Mouse (Mus musculus): ENCODE results near the gene Git2. TPM values are rescaled to one million over a fixed set of nuclear protein-coding genes. Genes with fewer than 3 reads are reported as not detected.
A peak's percentile ranks its signal among the peaks of the same experiment; 100 is the strongest.

The Git2 gene
- polyA plus RNA-seq, 1 experiment from 2014 or later = 36.7 TPM

GRCm38 (mm10) chr5:114807468-114807867 lies 32.2 kb upstream of the Git2 start:
- H3K36me3 ChIP-seq = peaks cover 38% of the 10 kb centered on the region
- H3K27ac ChIP-seq = peak overlapping the region; percentile 21; the same call in 1 of the 2 replicates
- H3K9me3 ChIP-seq = no peaks in the 10 kb centered on the region
- 38% methylated on average over 8 of the region's 8 CpGs for WGBS
- ATAC-seq (ENCODE audit: insufficient read depth, low FRiP score, low read depth) = no peak
- no peak overlapping the region for H3K9ac ChIP-seq
- 0 out of 2 replicates have a peak, but pooled peaks cover 3% of the 10 kb centered on the region for H3K4me1 ChIP-seq
- no peaks in the 10 kb centered on the region for H3K27me3 ChIP-seq (replicated peaks)
- H3K4me2 ChIP-seq = no peak overlapping the region
- H3K4me3 ChIP-seq (replicated peaks) = no peak overlapping the region

GRCm38 (mm10) chr5:114807063-114807462 lies 31.7 kb upstream of the Git2 start:
- Histone ChIP-seq H3K4me1 (0 out of 2 replicates have a peak, but pooled peaks cover 3% of the 10 kb centered on the region), H3K4me3 (replicated peaks) (no peak overlapping the region), H3K4me2 (no peak overlapping the region), H3K9ac (no peak overlapping the region), H3K27me3 (replicated peaks) (no peaks in the 10 kb centered on the region), H3K36me3 (peaks cover 40% of the 10 kb centered on the region), H3K9me3 (no peaks in the 10 kb centered on the region), H3K27ac (peak overlapping the region; percentile 21; the same call in 1 of the 2 replicates)
- no peak for ATAC-seq (ENCODE audit: insufficient read depth, low FRiP score, low read depth)
- 51% methylated on average over 9 of the region's 9 CpGs for WGBS

GRCm38 (mm10) chr5:114806636-114807035 lies 31.3 kb upstream of the Git2 start:
- Histone ChIP-seq H3K27me3 (replicated peaks) (no peaks in the 10 kb centered on the region), H3K9me3 (no peaks in the 10 kb centered on the region), H3K9ac (no peak overlapping the region), H3K4me3 (replicated peaks) (no peak overlapping the region), H3K4me1 (0 out of 2 replicates have a peak, but pooled peaks cover 3% of the 10 kb centered on the region), H3K27ac (peak overlapping the region; percentile 21; the same call in 1 of the 2 replicates), H3K4me2 (no peak overlapping the region), H3K36me3 (peaks cover 42% of the 10 kb centered on the region)
- 77% methylated on average over 8 of the region's 8 CpGs for WGBS
- ATAC-seq (ENCODE audit: insufficient read depth, low FRiP score, low read depth) = no peak

GRCm38 (mm10) chr5:114805436-114806350 lies 30.4 kb upstream of the Git2 start:
- no peak for ATAC-seq (ENCODE audit: insufficient read depth, low FRiP score, low read depth)
- no peaks in the 10 kb centered on the region for H3K27me3 ChIP-seq (replicated peaks)
- H3K9ac ChIP-seq = no peak overlapping the region
- no peak overlapping the region for H3K4me2 ChIP-seq
- 70% methylated on average over 15 of the region's 15 CpGs for WGBS
- H3K27ac ChIP-seq = peak overlapping the region; percentile 37; the same call in 1 of the 2 replicates
- H3K36me3 ChIP-seq = peaks cover 42% of the 10 kb centered on the region
- 0 out of 2 replicates have a peak, but pooled peaks cover 3% of the 10 kb centered on the region for H3K4me1 ChIP-seq
- no peak overlapping the region for H3K4me3 ChIP-seq (replicated peaks)
- H3K9me3 ChIP-seq = no peaks in the 10 kb centered on the region

- no peaks in the 10 kb centered on the region for H3K9me3 ChIP-seq
- WGBS = 55% methylated on average over 3 of the region's 3 CpGs
- H3K4me2 ChIP-seq = no peak overlapping the region
- peaks cover 42% of the 10 kb centered on the region for H3K36me3 ChIP-seq
- ATAC-seq (ENCODE audit: insufficient read depth, low FRiP score, low read depth) = no peak
- H3K4me1 ChIP-seq = 0 out of 2 replicates have a peak, but pooled peaks cover 3% of the 10 kb centered on the region
- no peak overlapping the region for H3K27ac ChIP-seq
- H3K27me3 ChIP-seq (replicated peaks) = no peaks in the 10 kb centered on the region
- no peak overlapping the region for H3K9ac ChIP-seq
- no peak overlapping the region for H3K4me3 ChIP-seq (replicated peaks)
These were observed 29.6 kb upstream of the Git2 start for GRCm38 (mm10) chr5:114804958-114805357.

- H3K36me3 ChIP-seq = peaks cover 47% of the 10 kb centered on the region
- no peak overlapping the region for H3K4me2 ChIP-seq
- WGBS = 87% methylated on average over 13 of the region's 13 CpGs
- no peak overlapping the region for H3K4me3 ChIP-seq (replicated peaks)
- H3K9ac ChIP-seq = no peak overlapping the region
- no peak overlapping the region for H3K27ac ChIP-seq
- 0 out of 2 replicates have a peak, but pooled peaks cover 3% of the 10 kb centered on the region for H3K4me1 ChIP-seq
- no peaks in the 10 kb centered on the region for H3K9me3 ChIP-seq
- no peak for ATAC-seq (ENCODE audit: insufficient read depth, low FRiP score, low read depth)
- H3K27me3 ChIP-seq (replicated peaks) = no peaks in the 10 kb centered on the region
These were observed 29.0 kb upstream of the Git2 start for GRCm38 (mm10) chr5:114804335-114804734.

GRCm38 (mm10) chr5:114803231-114803630 lies 27.9 kb upstream of the Git2 start:
- peaks cover 39% of the 10 kb centered on the region for H3K36me3 ChIP-seq
- no peaks in the 10 kb centered on the region for H3K9me3 ChIP-seq
- H3K27ac ChIP-seq = no peak overlapping the region
- WGBS = 86% methylated on average over 13 of the region's 13 CpGs
- H3K4me3 ChIP-seq (replicated peaks) = no peak overlapping the region
- H3K9ac ChIP-seq = no peak overlapping the region
- H3K27me3 ChIP-seq (replicated peaks) = no peaks in the 10 kb centered on the region
- 0 out of 2 replicates have a peak, but pooled peaks cover 3% of the 10 kb centered on the region for H3K4me1 ChIP-seq
- H3K4me2 ChIP-seq = no peak overlapping the region
- no peak for ATAC-seq (ENCODE audit: insufficient read depth, low FRiP score, low read depth)

GRCm38 (mm10) chr5:114801841-114802240 lies 26.5 kb upstream of the Git2 start:
- no peak for ATAC-seq (ENCODE audit: insufficient read depth, low FRiP score, low read depth)
- Histone ChIP-seq H3K36me3 (peaks cover 37% of the 10 kb centered on the region), H3K4me1 (no peaks in the 10 kb centered on the region), H3K4me2 (no peak overlapping the region), H3K4me3 (replicated peaks) (no peak overlapping the region), H3K9me3 (no peaks in the 10 kb centered on the region), H3K27ac (no peak overlapping the region), H3K27me3 (replicated peaks) (no peaks in the 10 kb centered on the region), H3K9ac (no peak overlapping the region)
- 89% methylated on average over 6 of the region's 6 CpGs for WGBS

- 21% methylated on average over 8 of the region's 8 CpGs for WGBS
- peaks cover 32% of the 10 kb centered on the region for H3K36me3 ChIP-seq
- no peak overlapping the region for H3K27ac ChIP-seq
- no peak; the same call in 1 of the 2 replicates for ATAC-seq (ENCODE audit: insufficient read depth, low FRiP score, low read depth)
- no peak overlapping the region for H3K4me2 ChIP-seq
- H3K9ac ChIP-seq = no peak overlapping the region
- no peak overlapping the region for H3K4me3 ChIP-seq (replicated peaks)
- no peaks in the 10 kb centered on the region for H3K27me3 ChIP-seq (replicated peaks)
- peaks cover 6% of the 10 kb centered on the region; the same call in 1 of the 2 replicates for H3K4me1 ChIP-seq
- H3K9me3 ChIP-seq = no peaks in the 10 kb centered on the region
These were observed 25.7 kb upstream of the Git2 start for GRCm38 (mm10) chr5:114801049-114801448.

- 75% methylated on average over 11 of the region's 11 CpGs for WGBS
- ATAC-seq (ENCODE audit: insufficient read depth, low FRiP score, low read depth) = no peak
- Histone ChIP-seq H3K36me3 (peaks cover 32% of the 10 kb centered on the region), H3K27me3 (replicated peaks) (no peaks in the 10 kb centered on the region), H3K27ac (no peak overlapping the region), H3K9me3 (no peaks in the 10 kb centered on the region), H3K4me3 (replicated peaks) (no peak overlapping the region), H3K9ac (no peak overlapping the region), H3K4me2 (no peak overlapping the region), H3K4me1 (peaks cover 14% of the 10 kb centered on the region; the same call in 1 of the 2 replicates)
These were observed 24.5 kb upstream of the Git2 start for GRCm38 (mm10) chr5:114799848-114800247.

- Histone ChIP-seq H3K36me3 (peaks cover 19% of the 10 kb centered on the region), H3K27ac (no peak overlapping the region), H3K9ac (no peak overlapping the region), H3K9me3 (no peaks in the 10 kb centered on the region), H3K4me2 (no peak overlapping the region), H3K4me3 (replicated peaks) (no peak overlapping the region), H3K4me1 (peaks cover 14% of the 10 kb centered on the region; the same call in 1 of the 2 replicates), H3K27me3 (replicated peaks) (no peaks in the 10 kb centered on the region)
- 76% methylated on average over 8 of the region's 8 CpGs for WGBS
- no peak for ATAC-seq (ENCODE audit: insufficient read depth, low FRiP score, low read depth)
These were observed 21.9 kb upstream of the Git2 start for GRCm38 (mm10) chr5:114797253-114797652.

All from stomach, embryonic 15.5 days (tissue).